Mouse (Mus musculus): Measurements from ENCODE around the gene Rasgrf2. TPM values are rescaled to one million over a fixed set of nuclear protein-coding genes. Genes with fewer than 3 reads are reported as not detected.
A peak's percentile ranks its signal among the peaks of the same experiment; 100 is the strongest.
"Not testable (repeated sequence)": the region's sequence is repeated elsewhere in the genome, so short reads cannot be mapped to it uniquely, and the experiment has no call there.

Rasgrf2 gene
- total RNA-seq (2021) (1 to 10 TPM; 2.5 to 3.2 TPM), polyA plus RNA-seq (2012; rRNA removed) (1.4 and 2.6 TPM in 2 replicates)
- long read RNA-seq, partial matches to known transcripts = 0 of 1 reads
- long read RNA-seq, other reads (novel, unspliced or antisense) = 1 of 1 reads

DNA sequence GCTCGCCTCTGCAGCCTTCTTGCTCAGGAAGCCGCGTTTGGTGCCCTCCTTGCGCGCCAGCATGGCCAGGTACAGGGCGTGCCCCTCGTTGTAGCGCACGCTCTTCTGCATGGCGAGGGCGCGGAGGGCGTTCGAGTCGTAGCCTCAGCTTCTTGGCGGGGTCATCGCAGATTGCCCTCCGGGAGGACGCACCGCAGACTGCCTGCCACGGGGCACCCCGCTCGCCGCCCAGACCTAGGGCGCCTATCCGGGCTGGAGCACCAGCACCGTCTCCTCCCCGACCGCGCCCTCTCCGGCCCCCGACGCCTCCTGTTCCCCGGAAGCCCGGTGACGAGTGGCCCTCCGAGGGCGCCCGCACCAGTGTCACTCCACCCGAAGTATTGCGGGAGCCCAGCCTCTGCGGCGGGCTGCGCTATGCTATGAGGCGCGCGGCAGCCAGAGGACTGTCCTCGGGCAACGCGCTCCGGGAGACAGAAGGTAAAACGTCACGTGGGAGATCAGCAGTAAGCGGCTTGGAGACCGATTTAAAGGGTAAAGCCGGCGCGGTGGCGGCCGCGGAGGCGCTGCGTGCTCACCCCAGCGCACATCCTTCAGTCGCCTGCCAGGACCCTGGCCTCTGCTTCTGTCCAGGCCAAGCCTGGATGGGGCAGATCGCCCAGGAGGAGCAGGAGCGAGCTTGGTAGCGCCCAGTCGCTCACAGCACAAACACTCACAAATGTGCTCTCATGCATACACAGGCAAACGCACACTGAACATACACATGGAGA is at the start of gene Rasgrf2:
TSS of gene Rasgrf2 (minus strand) at position 273 of the 767 bp plus-strand sequence.
- DNase-seq = peak; percentile 54

DNA sequence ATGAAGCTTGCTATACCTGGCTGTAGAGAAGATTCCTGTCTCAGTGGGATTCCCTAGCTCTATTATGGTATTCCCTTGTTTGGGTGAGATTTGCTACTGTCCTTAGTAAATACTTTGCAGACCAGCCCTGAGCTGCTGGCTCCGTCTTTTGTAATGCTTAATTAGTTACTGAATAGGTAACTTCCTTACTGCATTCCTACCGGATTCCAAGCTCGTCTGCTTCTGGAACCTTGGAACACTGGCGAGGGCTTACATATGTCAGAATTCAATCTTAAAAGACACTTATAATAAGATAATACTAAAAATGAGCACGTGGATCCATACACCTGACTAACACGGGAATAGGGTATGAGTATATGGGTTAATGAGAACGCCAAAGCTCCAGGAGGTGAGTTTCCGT is 41.2 kb upstream of the Rasgrf2 start:
- DNase-seq = not testable (repeated sequence)

DNA sequence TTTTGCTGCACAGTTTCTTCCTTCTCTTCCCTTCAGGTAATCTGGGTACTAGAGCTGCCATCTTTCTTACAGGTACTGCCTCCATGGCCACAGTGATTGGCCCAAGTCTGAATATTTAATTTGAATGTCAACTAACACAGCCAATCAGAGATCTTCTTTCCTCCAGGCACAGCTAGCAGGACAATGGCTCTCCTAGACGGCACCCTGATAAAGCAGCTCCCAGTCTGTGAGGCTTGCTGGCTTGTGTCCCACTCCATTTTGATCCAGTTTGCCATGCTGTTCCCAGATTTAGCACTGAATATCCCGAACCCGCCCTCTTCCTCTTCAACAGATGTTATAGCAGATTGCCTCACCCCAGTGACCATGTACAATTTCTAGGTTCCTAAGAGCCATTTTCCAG is 19.1 kb upstream of the Rasgrf2 start:
- DNase-seq = no peak

DNA sequence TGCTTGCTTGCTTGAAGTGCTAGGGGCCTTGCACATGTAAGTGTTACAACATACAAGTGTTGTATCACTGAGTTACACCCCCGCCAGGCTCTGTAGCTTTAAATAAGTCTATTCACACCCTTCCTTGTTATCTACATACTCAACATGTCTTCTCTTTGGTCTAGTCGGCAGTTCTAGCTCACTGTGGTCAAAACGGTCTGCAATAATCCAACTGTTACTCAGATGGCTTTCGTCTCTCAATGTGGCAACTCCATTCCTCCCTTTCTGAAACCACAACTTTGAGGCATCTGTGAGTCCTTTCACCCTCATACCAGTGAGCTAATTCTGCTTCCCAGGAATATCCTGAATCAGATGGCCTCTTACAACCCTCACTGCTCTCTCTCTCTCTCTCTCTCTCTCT is 17.4 kb upstream of the Rasgrf2 start:
- no peak for DNase-seq

DNA sequence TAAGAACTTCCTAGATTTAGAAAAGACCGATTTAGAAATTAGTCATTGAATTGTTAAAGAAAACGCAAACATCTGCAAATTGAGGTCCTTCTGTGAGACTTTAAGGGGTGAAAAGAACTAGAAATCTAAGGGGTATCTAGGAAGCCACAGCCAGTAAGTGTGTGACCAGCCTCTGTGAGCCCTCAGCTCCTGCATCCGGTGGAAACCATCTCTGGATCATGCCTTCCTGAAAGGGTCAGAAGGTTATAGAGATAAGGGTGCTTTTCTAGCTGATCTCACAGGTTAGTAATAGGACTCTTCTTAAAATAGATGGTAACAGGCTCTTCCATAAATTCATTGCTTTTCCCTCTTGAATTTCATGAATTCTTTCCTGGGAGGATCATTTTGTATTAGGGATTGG is 3.3 kb upstream of the Rasgrf2 start:
- no peak for DNase-seq

DNA sequence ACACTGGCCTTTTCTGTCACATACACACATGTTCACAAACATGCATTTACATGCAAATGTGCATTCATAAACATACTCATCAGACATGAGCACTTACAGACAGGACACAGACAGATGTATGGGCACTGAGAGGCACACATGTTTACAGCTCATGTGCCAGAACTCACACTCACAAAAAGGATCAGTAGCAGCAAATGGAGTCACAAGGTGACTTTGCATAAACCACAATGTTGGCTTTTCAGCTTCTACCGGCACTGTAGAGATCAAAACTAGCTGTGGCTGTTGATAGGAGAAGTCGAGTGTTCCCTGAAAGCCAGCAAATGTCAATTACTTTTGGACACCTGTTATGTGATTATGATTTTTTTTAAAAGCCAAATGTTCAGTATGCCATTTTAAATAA is 1.1 kb upstream of the Rasgrf2 start:
- no peak for DNase-seq

DNA sequence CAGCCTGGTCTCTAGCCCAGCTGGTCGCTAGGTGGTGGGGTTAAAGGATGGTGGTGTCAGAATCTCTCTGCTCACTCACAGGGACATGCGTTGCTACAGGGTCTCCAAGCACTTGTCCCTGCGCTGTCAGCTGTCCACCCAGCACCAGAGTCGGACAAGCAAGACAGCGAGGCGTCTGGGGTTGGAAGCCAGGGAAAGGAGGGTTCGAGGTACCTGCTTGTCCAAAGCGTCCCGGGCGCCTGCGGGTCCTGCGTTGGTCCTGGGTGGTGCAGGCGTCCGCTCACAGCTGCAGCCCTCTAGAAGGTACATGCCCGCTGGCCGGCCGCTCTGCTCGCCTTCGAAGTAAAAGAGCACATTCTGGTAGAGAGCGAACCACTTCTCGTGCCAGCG is 467 bp downstream of the Rasgrf2 start:
- DNase-seq = peak; percentile 20

DNA sequence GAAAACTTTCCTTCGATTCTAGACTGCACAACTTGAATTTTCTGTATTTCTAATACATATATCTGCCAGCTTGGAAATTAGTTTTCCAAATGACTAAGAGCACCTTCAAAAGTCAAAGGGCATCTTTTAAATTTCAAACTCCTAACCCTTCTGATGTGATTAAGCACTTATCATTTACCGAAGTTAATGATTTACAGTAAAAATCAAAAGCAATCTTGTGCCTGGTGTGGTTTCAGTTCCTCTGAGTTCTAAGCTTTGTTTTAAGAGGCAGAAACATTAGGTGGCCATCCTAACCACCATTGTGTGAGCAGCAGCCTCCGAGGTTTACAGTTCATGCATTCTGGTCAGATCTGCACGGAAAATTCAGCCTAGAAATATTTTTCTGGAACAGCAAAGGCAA is 1.6 kb downstream of the Rasgrf2 start:
- no peak for DNase-seq

DNA sequence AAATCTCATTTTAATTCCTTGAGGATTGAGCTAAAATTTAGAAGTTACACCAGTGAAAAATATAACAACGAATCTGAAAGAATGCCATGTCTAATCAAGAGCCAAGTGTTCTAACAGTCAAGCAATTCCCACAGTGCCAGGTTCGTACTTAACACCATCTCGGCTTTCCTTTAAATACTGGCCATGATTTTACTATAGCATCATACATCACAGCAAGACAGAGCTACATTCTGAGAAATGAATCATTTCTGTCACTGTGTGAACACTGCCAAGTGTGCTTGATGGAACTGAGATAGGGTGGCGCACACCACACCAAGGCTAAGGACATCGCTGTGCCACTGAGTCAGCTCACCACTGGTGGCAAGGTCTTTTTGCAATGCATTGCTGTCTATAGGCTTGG is 5.6 kb downstream of the Rasgrf2 start:
- peak; percentile 14 for DNase-seq

DNA sequence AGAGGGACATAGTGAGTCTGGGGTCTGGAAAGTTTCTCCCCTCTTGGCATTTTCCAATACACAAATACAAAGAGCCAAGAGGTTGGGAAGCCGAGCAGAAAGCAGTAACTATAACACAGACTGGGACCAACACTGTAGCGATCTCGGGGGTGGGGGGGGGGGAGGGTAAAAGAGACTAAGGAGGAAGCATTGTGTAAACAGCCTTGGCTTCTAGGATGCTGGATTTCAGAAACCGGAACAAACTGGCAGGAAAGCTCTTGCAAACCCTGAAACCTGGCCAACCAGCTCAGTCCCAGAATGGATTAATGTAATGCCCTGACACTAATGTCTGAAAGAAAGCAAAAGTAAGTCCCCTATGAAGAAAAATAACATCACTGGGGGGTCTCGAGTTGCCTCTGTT is 11.8 kb downstream of the Rasgrf2 start:
- no peak for DNase-seq

DNA sequence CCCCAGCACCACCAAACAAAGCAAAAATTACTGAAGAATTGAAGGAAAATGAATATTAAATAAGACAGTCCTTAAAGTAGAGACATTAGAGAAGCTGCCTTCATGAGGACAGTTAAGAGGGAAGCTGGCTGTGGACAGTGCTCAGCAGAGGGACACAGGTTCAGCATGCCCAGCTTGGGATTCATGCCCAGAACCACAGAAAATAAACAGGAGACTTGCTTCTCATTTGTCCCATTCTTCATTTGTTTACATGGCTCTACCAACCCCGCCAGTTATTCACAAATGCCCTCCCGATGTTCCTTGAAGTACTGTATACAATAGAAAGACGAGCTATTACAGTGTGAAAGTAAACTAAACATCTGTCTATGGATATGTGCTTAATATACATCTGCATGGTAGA is 17.4 kb downstream of the Rasgrf2 start:
- DNase-seq = no peak

DNA sequence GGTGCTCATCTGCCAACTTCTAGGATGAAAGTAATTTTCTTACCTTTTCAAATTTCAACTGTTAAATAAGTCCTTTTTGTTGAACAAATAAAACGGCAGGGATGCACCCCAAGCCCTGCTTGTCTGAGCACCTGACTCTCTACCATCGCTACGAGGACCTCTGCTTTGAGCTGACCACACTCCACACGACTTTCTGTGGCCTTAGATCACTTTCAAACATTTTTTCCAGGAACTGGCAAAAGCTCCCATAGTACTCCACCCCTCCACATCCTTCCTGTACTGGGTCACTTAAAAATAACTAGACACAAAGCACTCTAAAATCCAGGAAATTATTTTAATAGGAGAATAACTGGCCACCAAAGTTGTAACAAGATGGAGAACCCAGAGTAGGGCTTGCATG is 23.2 kb downstream of the Rasgrf2 start:
- peak; percentile 7 for DNase-seq

DNA sequence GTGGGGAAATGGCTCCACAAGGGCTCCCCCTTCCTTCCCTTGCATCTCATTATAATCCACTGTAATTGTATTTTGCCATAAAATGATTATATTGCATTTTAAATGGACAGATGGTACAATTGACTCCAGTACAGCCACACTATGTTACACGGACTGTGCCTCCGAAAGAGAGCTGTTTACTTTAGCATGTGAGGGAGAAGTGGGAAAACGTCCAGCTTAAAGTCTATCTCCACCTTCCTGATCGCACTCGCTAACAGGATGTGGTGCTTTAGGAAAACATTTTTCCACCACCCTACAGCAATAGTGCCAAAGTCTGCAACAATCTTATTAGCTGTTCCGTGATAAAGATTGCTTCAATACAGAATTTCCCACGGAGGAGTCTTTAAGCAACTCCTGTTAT is 27.2 kb downstream of the Rasgrf2 start:
- no peak for DNase-seq

DNA sequence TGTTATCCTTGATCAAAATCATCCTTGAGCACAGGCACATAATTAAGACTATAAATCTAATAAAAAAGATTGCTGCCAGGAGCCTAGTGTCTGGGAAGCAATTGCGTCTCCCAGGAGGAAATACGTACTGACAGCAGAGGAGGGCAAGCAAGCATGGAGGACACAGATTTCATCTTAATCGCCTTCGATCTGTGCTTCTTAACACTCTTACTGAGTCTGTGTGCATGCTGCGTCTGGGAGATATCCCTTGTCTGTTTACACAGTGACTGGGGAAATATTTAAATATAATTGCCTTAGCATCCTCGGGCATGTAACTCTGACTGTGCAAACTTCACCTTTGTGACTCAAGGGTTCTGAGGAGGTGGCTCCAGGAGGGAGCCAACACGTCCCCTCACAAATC is 33.0 kb downstream of the Rasgrf2 start:
- DNase-seq = no peak

DNA sequence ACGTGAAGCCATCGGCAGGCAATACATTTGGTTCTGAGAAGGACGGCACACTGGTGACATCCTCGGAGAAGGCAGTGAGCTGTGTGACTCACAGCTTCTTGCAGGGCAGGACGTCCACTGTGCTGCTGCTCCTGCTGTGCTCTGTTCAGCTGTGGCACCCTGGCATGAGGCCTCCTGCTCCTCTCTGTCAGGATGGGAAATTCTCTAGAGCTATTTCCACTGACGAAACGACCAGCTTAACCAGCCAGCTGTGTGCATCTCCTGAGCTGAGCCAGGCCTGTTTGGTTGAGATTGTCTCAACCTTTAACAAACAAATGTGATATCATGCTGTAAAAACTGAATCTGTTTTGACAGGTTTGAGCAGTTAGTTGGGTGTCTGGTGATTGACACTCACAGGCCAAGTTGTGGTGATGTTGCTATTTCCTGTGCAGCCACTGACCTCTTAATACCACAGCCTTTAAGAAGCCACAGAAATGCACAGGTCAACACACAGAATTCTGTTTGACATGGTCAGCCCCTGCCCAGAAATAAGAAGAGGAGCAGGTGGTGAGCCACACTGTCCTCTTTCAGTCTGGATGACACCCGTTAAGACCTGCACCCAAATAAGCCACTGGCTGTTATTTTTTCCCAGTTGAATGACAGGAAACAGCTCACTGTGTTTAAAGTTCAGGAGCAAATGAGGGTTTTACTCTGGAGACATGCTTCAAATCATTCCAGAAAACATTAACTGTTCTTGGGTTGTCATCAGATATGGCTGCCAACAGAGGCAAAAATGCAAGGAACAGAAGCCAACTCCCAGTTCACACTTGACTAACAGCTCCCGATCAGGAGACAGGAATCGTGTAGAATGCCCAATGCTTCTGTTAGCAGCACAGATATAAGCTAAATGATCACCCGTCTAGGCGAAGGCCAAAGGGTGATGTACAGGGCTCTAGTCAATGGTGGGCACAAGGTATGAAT is 36.0 kb downstream of the Rasgrf2 start:
- peak; percentile 3 for DNase-seq

DNA sequence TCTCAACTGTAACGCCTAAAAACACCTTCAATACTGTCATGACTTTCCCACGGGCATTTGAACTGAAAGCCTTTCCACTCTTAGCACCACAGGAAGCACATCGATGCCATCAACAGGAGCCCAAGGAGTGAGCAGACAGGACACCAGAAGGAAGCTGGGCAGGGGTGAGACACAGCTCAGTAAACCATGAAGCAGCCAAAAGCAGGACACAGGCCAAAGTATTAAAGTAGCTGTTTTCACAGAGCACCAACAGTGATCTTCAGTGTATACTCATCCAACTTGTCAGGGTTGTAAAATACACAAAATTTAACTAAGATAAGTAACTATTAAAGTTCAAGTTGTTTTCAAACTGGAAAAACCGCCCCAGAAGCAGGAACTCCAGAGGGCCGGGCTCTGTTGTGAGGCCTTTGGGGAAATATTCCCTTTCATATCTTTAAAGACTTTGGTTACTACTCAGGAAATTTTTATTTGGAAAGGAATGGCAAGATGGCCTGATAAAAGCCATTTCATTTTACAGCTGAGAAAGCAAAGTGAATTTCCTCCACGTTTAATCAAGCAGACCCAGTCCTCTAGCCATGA is 37.7 kb downstream of the Rasgrf2 start:
- DNase-seq = no peak

DNA sequence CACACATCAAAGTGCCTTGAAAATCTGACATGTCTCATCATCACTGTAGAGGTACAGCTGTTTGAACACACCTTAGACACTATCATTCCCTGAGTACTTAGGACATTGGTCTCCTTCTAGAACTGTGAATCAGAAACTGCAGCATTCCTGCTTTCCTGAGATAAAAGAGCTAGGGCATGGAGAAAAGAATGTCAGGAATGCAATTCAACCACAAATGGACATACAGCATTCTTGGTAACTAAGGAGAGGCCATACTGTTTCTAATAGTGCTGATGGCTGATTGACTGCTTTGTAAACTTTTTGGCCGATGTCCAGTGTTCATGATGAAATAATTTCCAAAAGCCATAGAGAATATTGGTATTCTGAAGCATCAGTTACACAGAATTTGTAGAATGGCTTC is 58.3 kb downstream of the Rasgrf2 start:
- no peak for DNase-seq

DNA sequence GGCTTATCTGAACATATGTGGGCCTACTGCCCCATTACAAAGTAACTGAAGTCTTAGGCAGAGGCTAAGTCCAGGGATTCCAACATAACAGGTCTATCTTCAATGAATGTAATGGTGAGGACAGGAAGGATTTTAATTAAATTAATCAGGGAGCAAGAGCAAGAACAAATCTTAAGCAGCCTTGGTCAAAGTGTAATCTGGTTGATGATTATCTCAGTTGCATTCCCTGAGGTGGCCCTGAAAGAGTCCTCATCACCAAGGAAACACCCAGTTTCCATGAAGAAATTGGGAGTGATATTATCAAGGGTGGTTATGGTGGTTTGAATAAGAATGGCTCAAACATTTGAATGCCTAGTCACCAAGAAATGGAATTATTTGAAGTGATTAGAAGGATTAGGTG is 62.8 kb downstream of the Rasgrf2 start:
- no peak for DNase-seq

DNA sequence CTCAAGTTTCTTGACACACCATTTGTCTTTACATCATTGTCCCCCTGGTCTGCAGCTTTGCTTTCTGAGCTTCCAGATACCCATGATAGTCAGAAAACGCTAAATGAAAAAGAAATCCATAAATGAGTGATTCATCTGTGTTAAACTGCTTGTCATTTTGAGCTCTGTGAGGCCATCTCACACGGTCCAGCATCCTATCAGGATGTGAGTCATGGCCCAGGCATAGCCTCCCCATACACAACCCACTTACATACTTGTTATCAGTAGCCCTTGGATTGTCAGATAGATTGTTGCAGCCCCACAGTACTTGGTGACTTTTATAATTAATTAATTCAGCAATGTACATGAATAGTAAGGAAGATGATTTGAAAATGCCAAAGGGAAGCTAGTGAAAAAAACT is 63.6 kb downstream of the Rasgrf2 start:
- DNase-seq = no peak

DNA sequence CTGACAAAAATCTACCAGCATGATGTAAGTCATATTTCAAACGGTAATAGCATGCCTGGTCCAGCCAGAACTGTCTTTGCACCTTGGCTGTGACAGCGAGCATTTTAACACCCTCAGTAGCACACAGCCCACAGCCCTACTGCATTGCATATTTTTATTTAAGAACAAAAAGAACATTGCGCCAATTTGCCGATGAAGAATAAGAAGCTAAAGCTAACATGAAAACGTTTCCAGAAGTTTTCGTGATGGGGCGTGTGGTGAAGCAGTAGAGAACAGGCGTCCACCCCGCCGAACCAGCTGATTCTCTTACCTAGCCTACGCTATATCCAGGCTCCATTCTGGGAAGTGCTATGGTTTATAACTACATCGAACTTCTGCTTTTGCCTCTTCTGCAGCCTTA is 77.7 kb downstream of the Rasgrf2 start:
- no peak for DNase-seq

DNA sequence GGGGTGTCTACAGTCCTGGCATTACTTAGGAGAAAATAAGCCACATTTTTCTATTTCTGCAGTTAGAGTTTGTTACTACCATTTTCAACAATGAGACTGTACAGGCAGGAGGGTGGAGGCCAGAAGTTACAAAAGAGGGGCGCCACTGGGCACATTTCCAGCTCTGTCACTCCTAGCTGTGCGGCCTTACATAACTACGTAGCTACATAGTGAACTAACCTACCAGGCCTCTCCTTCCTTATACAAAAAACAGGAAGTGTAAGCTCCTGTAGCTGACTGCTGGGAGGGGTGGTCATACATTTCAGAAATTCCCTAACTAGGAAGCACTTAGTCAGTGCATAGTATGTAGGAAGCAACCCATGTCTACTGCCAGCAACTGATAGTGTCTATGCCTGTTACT is 78.5 kb downstream of the Rasgrf2 start:
- DNase-seq = no peak

DNA sequence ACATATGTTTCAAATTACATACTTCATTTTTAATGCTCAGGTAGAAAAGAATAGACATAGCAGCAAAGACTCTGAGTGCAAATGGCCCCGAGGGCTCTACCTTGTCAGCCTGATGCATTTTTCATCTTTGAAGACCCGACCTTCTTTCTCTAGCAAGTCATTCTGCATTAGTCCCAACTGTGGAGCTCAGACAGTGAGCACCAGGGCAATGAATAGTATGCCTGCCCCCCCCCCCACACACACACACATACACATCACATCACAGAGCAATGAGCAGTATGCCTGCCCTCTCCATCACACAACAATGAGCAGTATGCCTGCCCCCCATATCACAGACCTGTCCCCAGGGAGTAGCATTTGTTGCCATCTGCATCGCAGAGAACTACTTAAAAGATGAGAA is 80.2 kb downstream of the Rasgrf2 start:
- DNase-seq = no peak

Measured in adrenal gland, adult 2 months (tissue).